Mouse (Mus musculus): ENCODE measurements around the gene Dync1i1. TPM values are rescaled to one million over a fixed set of nuclear protein-coding genes. Genes with fewer than 3 reads are reported as not detected.

The Dync1i1 gene
- polyA plus RNA-seq, 1 experiment from 2014 or later, result 1.4 TPM

DNA sequence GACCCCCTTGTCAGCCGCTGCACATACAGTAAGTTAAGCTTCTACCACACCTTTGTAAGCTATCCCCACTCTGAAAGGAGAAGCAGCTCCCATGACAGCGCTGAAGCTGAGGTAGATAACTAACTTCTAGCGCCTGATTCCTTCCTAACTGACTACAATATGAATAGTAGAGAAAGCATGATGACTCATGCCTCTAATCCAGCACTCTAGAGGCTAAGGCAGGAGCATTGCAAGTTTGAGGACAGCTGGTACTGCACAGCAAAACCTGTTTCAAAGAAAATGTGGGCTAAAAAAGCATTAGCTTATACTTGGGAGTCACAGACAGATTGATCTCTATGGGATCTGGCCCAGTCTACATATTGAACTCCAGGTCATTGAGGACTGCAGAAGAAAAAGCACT is 236.5 kb downstream of the Dync1i1 start:
- Histone ChIP-seq H3K27me3 (ENCODE audit: insufficient read depth, low read length) (no peaks in the 10 kb centered on the region), H3K4me3 (replicated peaks; ENCODE audit: low read depth, low read length) (no peak overlapping the region), H3K27ac (no peak overlapping the region), H3K9me3 (replicated peaks; ENCODE audit: low read length) (no peaks in the 10 kb centered on the region), H3K4me2 (ENCODE audit: low read length) (no peak overlapping the region), H3K36me3 (ENCODE audit: insufficient read depth, low read length) (no peaks in the 10 kb centered on the region), H3K4me1 (replicated peaks; ENCODE audit: insufficient read depth, low read length) (no peaks in the 10 kb centered on the region), H3K9ac (ENCODE audit: low read depth, low read length) (no peak overlapping the region)
- DNase-seq (ENCODE audit: low spot score), result no peak
- WGBS, result 96% methylated on average over 3 of the region's 3 CpGs
- no peak for ATAC-seq (replicated peaks; ENCODE audit: low FRiP score, low read depth)
- TF ChIP-seq CTCF (IDR thresholded peaks at IDR 0.05; ENCODE audit: low read depth), result no peak

DNA sequence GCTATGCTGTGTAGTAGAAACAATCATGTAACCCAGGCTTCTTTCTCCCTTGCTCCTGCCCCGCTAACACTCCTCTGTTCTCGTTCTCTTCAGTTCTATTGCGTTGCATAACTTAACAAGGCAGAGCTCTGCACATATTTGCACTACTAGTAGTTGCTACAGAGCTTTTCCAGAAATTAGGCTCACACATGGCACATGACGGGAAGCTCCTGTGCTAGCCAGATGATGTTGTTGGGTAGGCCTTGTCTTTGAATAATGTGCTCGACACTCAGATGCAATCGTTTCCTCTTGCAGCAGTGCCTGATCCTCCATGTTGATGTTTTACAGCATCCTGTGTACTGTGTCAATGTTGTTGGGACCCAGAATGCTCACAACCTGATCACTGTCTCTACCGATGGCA is 240.9 kb downstream of the Dync1i1 start:
- Histone ChIP-seq H3K4me1 (replicated peaks; ENCODE audit: insufficient read depth, low read length) (no peaks in the 10 kb centered on the region), H3K4me3 (replicated peaks; ENCODE audit: low read depth, low read length) (no peak overlapping the region), H3K27me3 (ENCODE audit: insufficient read depth, low read length) (no peaks in the 10 kb centered on the region), H3K27ac (no peak overlapping the region), H3K4me2 (ENCODE audit: low read length) (no peak overlapping the region), H3K9ac (ENCODE audit: low read depth, low read length) (no peak overlapping the region), H3K36me3 (ENCODE audit: insufficient read depth, low read length) (no peaks in the 10 kb centered on the region), H3K9me3 (replicated peaks; ENCODE audit: low read length) (no peaks in the 10 kb centered on the region)
- WGBS, result 91% methylated on average over 7 of the region's 7 CpGs
- no peak for ATAC-seq (replicated peaks; ENCODE audit: low FRiP score, low read depth)
- no peak for DNase-seq (ENCODE audit: low spot score)
- TF ChIP-seq CTCF (IDR thresholded peaks at IDR 0.05; ENCODE audit: low read depth), result no peak

DNA sequence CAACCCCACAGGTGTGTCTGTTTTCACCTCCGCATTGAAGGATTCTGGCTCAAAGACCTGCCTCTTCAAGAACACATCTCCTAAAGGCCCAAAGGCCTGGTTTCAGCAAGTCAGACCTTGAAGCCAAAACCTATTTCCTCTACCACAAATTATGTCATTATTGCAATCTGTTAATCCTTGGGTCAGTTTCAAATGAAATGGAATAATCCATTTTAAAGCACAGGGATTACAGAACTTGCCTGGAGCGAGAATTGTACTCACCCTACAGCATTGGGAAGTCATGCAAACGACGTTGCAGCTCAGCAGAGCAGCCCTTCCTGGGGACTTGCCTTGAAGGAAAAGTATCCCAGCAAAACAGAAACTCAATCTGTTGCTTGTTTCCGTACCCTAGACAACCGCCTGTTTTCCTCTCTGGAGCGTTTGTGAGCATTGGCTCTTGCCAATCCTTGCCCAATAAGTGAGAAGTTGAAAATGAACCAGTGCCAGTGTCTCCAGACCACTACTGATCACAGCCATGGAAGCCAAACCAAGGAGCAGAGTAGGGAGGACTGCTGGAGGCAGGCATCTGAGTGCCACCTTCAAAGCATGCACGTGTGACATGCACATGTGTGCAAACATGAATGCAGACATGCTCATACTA is 241.5 kb downstream of the Dync1i1 start:
- no peaks in the 10 kb centered on the region for H3K36me3 ChIP-seq (ENCODE audit: insufficient read depth, low read length)
- no peaks in the 10 kb centered on the region for H3K4me1 ChIP-seq (replicated peaks; ENCODE audit: insufficient read depth, low read length)
- TF ChIP-seq CTCF (IDR thresholded peaks at IDR 0.05; ENCODE audit: low read depth), result no peak
- H3K9ac ChIP-seq (ENCODE audit: low read depth, low read length), result no peak overlapping the region
- no peak overlapping the region for H3K4me3 ChIP-seq (replicated peaks; ENCODE audit: low read depth, low read length)
- no peak overlapping the region for H3K27ac ChIP-seq
- H3K9me3 ChIP-seq (replicated peaks; ENCODE audit: low read length), result no peaks in the 10 kb centered on the region
- ATAC-seq (replicated peaks; ENCODE audit: low FRiP score, low read depth) (no peak), DNase-seq (ENCODE audit: low spot score) (no peak)
- H3K27me3 ChIP-seq (ENCODE audit: insufficient read depth, low read length), result no peaks in the 10 kb centered on the region
- H3K4me2 ChIP-seq (ENCODE audit: low read length), result no peak overlapping the region
- WGBS, result 70% methylated on average over 8 of the region's 8 CpGs

DNA sequence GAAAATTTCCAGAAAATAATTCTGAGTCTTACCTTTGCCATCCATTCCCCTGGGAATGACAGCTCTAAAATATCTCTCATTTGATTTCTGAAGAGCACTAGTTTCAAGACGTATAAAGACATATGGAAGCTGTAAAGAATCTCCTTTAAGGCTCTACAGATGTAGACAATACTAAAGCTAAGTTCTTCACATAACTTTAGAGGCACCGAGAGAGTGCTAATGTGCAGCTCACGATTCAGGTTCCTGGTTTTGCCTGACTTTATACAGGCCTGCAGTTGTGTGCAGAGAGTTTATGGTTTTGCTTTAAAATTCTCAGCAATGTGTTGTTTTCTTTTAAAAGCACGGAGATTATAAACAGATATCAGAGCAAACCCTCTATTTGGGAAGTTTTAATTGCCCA is 242.1 kb downstream of the Dync1i1 start:
- no peak overlapping the region for H3K27ac ChIP-seq
- ATAC-seq (replicated peaks; ENCODE audit: low FRiP score, low read depth) (no peak), DNase-seq (ENCODE audit: low spot score) (no peak)
- H3K9ac ChIP-seq (ENCODE audit: low read depth, low read length), result no peak overlapping the region
- H3K36me3 ChIP-seq (ENCODE audit: insufficient read depth, low read length), result no peaks in the 10 kb centered on the region
- 72% methylated on average over 4 of the region's 4 CpGs for WGBS
- TF ChIP-seq CTCF (IDR thresholded peaks at IDR 0.05; ENCODE audit: low read depth), result no peak
- H3K27me3 ChIP-seq (ENCODE audit: insufficient read depth, low read length), result no peaks in the 10 kb centered on the region
- H3K4me1 ChIP-seq (replicated peaks; ENCODE audit: insufficient read depth, low read length), result no peaks in the 10 kb centered on the region
- H3K4me3 ChIP-seq (replicated peaks; ENCODE audit: low read depth, low read length), result no peak overlapping the region
- no peaks in the 10 kb centered on the region for H3K9me3 ChIP-seq (replicated peaks; ENCODE audit: low read length)
- H3K4me2 ChIP-seq (ENCODE audit: low read length), result no peak overlapping the region

DNA sequence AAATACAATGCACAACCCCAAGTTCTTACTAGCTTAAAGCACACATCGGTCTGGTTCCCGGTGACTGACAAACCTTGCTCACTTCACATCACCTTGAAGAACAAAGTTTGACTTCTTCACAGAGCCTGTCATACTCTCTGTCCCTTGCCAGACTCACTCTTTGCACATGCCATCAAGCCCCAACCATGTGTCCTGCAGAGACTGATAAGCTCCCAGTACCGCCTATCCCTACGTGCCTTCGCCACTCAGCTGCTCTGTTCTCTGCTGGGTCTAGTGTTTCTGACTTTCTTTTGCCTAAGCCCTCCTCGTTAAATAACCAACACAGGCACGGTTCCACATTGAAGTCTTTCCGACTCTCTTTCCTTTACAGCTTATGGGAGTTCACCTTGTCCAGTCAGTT is 244.2 kb downstream of the Dync1i1 start:
- H3K27me3 ChIP-seq (ENCODE audit: insufficient read depth, low read length), result no peaks in the 10 kb centered on the region
- no peak overlapping the region for H3K27ac ChIP-seq
- no peaks in the 10 kb centered on the region for H3K4me1 ChIP-seq (replicated peaks; ENCODE audit: insufficient read depth, low read length)
- ATAC-seq (replicated peaks; ENCODE audit: low FRiP score, low read depth) (no peak), DNase-seq (ENCODE audit: low spot score) (no peak)
- no peak overlapping the region for H3K4me2 ChIP-seq (ENCODE audit: low read length)
- no peak overlapping the region for H3K4me3 ChIP-seq (replicated peaks; ENCODE audit: low read depth, low read length)
- no peak overlapping the region for H3K9ac ChIP-seq (ENCODE audit: low read depth, low read length)
- no peaks in the 10 kb centered on the region for H3K36me3 ChIP-seq (ENCODE audit: insufficient read depth, low read length)
- no peak for TF ChIP-seq CTCF (IDR thresholded peaks at IDR 0.05; ENCODE audit: low read depth)
- 92% methylated on average over 8 of the region's 8 CpGs for WGBS
- H3K9me3 ChIP-seq (replicated peaks; ENCODE audit: low read length), result no peaks in the 10 kb centered on the region

DNA sequence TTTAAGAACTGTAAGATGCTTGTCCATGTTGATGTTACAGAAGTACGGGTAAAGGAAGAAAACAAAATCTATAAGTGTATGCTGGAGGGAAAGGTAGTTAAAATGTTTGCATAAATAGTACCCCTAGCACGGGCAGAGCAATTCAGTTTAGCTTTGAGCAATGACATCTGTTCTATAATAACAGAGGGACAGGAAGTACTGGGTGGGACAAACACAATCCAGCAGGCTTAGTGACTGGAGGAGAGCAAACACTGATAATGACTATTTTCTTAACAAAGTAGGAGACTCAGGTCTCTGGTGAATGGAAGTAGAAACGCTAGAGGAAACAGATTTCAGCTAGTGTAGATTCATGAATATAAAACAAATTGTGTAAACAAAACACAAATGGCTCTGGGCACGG is 250.8 kb downstream of the Dync1i1 start:
- Histone ChIP-seq H3K36me3 (ENCODE audit: insufficient read depth, low read length) (no peaks in the 10 kb centered on the region), H3K4me3 (replicated peaks; ENCODE audit: low read depth, low read length) (no peak overlapping the region), H3K27me3 (ENCODE audit: insufficient read depth, low read length) (no peaks in the 10 kb centered on the region), H3K4me1 (replicated peaks; ENCODE audit: insufficient read depth, low read length) (no peaks in the 10 kb centered on the region), H3K9ac (ENCODE audit: low read depth, low read length) (no peak overlapping the region), H3K9me3 (replicated peaks; ENCODE audit: low read length) (no peaks in the 10 kb centered on the region), H3K4me2 (ENCODE audit: low read length) (no peak overlapping the region), H3K27ac (no peak overlapping the region)
- ATAC-seq (replicated peaks; ENCODE audit: low FRiP score, low read depth) (no peak; the same call in 1 of the 2 replicates), DNase-seq (ENCODE audit: low spot score) (peak; percentile 73)
- no peak for TF ChIP-seq CTCF (IDR thresholded peaks at IDR 0.05; ENCODE audit: low read depth)
- WGBS, result 21% methylated on average over 4 of the region's 4 CpGs

All from kidney, postnatal 0 days (tissue).